Mouse (Mus musculus): ENCODE data around the gene Slc22a14. TPM values are rescaled to one million over a fixed set of nuclear protein-coding genes. Genes with fewer than 3 reads are reported as not detected.
"Not testable (repeated sequence)": the region's sequence is repeated elsewhere in the genome, so short reads cannot be mapped to it uniquely, and the experiment has no call there.

Gene Slc22a14
- total RNA-seq, 1 experiment from 2014 or later: not detected

DNA sequence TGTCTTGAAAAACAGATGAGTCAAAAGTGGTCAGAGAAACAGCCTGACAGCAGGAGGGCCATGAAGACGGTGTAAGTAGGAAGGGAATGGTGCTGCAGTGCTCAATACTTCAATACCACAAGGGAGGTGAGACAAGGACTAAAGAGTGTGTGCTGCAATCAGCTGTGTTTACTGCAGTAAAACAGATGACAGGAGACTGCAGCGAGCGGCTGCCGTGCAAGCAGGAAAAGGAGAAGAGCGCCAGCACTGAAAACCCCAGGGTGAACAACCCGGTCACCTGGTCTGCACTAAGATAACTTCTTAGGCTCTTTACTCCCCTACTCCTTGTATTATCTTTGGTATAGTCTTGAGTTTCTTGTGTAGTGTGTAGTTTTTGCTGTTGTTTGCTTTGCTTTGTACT lies 97.2 kb downstream of the Slc22a14 start:
- no peak for ATAC-seq (replicated peaks; ENCODE audit: low read depth, poor library complexity, severe bottlenecking)

DNA sequence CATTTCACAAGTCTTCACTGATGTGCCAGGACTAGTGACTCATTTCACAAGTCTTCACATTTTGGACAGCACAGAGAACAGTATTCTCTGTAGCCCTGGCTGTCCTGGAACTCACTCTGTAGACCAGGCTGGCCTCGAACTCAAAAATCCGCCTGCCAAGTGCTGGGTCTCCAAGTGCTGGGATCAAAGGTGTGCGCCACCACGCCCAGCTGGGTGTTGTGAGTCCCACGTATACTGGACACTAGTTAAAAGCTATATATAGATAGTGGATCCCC lies 99.3 kb downstream of the Slc22a14 start:
- ATAC-seq (replicated peaks; ENCODE audit: low read depth, poor library complexity, severe bottlenecking): not testable (repeated sequence)

DNA sequence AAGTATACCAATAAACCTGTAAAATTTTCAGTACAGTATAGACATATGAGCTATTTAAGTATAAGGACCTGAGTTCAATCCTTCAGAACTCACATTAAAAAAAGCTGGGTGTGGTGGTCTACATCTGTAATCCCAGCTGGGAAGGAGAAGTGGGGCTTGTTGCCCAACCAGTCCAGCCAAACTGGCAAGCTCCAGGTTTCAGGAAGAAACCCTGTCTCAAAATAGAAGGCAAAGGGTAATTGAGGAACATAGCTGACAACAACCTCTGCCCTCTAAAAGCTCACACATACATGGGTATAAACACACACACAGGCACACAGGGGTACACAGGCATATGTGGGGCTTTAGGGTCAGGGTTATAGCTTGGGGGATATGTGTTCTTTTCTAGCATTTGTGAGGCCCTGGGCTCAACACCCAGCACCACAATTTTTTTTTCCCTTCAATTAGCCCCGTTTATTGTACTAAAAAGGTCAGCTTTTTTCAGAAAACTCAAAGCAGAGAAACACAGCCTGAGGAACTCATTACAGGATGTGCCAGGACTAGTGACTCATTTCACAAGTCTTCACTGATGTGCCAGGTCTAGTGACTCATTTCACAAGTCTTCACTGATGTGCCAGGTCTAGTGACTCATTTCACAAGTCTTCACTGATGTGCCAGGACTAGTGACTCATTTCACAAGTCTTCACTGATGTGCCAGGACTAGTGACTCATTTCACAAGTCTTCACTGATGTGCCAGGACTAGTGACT lies 99.8 kb downstream of the Slc22a14 start:
- ATAC-seq (replicated peaks; ENCODE audit: low read depth, poor library complexity, severe bottlenecking): not testable (repeated sequence)

DNA sequence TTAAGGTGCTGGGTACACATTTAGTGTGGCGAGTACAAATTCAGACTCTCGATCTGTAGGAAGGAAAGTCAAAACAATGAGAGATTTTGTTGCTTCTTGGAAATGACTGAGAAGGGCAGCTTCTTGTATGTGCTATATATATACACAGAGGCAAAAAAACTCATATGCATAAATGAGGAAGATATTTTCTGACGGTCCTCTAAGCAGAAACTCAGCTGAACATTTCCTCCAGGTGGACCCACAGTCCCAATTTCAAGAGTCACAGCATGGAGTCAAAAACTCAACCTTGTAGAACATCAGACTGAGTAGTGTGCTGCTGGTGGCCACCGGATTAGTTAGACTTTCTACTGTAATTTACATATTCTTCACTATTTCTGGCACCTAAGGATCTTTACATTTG lies 102.3 kb downstream of the Slc22a14 start:
- no peak for ATAC-seq (replicated peaks; ENCODE audit: low read depth, poor library complexity, severe bottlenecking)

DNA sequence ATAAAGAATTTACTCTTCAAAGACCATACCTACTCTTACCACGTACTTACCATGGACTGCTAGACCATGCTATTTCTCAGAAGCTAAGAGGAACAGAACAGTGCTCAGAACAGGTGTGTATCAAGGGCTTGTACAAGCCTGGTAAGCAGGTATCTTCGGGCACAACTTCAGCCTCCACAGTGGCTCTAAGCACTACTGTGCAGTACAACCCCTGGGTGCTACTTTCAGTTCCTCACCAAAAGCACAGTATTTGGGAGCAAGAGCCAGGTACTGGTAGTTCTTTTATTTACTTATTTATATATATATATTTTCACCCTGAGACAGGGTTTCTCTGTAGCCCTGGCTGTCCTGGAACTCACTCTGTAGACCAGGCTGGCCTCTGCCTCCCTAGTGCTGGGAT lies 104.5 kb downstream of the Slc22a14 start:
- ATAC-seq (replicated peaks; ENCODE audit: low read depth, poor library complexity, severe bottlenecking): no peak

DNA sequence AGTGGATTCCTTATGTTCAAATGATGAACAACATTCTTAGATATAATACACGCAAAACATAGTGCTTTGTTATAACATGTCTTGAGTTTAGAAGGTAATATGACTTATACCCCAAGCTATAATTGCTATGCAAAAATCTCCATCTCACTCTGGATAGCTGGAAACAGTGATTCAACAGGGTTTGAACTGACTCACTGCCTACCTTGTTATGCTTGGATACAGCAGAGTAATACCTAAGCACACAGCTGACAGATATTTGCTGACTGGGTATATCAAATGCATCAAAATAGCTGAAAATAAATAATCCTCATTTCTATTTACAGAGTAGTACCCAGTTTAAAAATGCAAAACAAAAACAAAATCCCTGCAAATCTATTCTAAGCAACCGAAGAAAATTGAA lies 106.6 kb downstream of the Slc22a14 start:
- no peak for ATAC-seq (replicated peaks; ENCODE audit: low read depth, poor library complexity, severe bottlenecking)

DNA sequence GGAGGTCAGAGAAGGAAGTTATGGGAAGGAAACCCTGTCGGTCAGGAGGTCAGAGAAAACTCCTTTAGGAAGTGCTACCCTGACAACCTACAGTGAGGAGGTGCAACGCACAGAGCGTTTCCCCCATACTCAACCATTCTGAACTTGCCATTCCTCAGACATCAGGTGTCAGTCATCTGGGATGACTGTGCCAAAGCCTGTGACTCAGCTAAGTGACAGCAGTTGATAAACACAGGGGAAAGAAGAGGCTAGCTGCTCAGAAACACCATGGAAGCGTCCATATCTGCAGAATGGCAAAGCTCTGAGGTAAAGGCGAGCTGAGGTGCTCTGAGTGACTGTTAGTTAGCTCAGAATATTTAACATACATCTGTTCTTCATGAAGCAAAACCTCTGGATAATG lies 107.2 kb downstream of the Slc22a14 start:
- ATAC-seq (replicated peaks; ENCODE audit: low read depth, poor library complexity, severe bottlenecking): no peak

DNA sequence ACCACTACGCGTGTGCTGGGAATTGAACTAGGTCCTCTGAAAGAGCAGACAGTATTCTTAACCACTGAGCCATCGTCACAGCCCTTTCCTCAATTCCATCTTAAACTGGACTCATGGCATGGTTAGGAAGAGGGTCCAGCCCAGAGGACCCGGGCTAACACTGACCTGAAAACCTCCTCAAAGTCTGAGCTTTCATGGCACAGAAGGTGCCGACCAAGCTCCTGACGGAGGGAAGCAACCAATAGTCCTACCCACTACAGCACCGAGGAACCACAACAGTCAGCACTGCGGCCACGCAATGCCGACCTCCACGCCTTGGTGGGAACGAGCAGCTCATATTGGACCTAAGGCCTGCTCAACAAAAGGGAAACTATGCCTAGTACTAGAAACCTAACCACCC lies 109.2 kb downstream of the Slc22a14 start:
- no peak for ATAC-seq (replicated peaks; ENCODE audit: low read depth, poor library complexity, severe bottlenecking)

DNA sequence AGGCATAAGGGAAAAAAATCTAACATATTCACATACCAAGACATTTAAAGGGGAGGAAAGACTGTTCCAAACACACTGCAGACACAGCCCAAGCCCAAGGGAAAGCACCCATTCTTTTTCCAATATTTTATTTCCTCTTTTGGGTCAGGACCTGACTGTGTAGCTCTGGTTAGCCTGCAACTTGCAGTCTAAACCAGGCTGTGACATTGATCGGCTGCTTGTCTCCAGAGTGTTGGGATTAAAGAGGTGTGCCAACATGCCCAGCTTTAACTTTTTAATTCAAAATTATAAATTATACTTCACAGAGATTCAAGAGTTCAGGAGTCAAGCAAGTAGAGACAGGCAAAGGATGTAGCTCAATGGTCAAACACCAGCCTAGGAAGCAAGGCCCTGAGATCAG lies 110.3 kb downstream of the Slc22a14 start:
- no peak for ATAC-seq (replicated peaks; ENCODE audit: low read depth, poor library complexity, severe bottlenecking)

DNA sequence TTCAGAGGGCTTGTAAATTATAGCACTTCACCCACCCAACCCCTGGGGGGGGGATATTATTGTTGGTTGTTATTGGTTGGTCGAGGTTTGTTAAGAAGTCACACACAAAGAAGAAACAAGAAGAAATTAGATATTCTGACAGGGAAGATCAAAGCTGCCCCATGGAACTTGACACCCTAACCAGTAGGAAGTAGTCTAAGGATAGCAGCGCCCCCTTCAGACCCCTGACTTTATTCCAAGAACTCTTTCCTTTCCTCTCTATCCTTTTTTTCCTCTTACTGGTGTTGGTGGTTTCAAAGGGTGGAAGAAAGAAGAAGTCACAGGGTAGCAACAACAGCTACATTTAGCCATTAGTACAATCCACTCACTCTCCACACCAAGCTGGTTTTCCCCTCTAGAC lies 111.2 kb downstream of the Slc22a14 start:
- ATAC-seq (replicated peaks; ENCODE audit: low read depth, poor library complexity, severe bottlenecking): no peak

DNA sequence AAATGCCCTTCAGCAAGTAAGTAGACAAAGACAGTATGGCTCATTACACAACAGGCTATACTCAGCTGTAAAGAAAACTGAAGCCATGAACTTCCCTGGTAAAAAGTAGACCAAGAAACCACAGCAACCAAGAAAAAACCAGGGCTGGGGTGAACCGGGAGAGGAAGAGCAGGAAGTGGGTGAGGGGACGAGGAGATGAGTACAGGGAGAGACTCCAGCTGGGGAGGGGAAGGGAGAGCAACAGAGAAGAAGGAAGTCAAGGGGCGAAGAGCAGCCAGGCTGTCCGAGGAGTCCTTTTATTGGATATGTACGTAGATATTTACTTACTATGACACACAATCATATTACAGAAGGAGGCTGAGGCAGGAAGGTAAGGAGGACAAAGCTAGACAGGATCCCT lies 117.4 kb downstream of the Slc22a14 start:
- ATAC-seq (replicated peaks; ENCODE audit: low read depth, poor library complexity, severe bottlenecking): peak; percentile 84

DNA sequence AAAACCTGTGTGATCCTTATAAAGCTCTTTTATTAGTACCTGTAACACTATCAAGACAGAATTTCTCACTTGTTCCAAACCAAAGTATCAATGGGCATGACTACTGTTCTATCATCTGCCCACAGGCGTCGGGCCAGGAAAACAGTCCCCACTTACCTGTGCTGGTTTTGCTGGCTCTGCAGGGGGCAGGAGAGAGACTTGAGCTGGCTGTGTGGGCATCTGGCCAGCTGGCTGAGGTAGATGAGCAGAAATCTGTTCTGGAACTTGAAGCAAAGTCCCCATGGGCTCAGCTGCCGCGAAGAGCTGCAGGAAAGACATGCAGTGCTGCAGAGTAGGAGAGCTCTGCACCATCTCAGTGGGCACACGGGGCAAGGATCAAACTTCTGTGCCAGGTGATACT lies 118.5 kb downstream of the Slc22a14 start:
- no peak for ATAC-seq (replicated peaks; ENCODE audit: low read depth, poor library complexity, severe bottlenecking)

DNA sequence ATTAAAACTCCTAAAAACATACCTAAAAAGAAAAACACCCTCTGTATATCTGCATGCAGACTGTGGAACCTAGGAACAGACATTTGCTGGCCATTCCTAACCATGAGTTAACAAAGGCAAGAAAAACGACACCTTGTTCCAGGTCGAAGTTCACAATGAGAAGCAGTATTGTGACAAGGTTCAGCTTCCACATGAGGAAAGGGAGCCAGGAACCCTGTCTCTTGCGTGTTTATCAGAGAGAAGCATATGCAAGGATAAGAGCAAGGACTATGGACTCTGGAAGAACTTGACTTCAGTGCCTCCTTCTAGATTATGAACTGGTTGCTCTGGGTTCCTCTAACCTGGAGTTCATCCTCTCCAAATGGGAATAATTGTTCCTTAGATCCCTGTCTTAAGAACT lies 121.4 kb downstream of the Slc22a14 start:
- ATAC-seq (replicated peaks; ENCODE audit: low read depth, poor library complexity, severe bottlenecking): no peak

DNA sequence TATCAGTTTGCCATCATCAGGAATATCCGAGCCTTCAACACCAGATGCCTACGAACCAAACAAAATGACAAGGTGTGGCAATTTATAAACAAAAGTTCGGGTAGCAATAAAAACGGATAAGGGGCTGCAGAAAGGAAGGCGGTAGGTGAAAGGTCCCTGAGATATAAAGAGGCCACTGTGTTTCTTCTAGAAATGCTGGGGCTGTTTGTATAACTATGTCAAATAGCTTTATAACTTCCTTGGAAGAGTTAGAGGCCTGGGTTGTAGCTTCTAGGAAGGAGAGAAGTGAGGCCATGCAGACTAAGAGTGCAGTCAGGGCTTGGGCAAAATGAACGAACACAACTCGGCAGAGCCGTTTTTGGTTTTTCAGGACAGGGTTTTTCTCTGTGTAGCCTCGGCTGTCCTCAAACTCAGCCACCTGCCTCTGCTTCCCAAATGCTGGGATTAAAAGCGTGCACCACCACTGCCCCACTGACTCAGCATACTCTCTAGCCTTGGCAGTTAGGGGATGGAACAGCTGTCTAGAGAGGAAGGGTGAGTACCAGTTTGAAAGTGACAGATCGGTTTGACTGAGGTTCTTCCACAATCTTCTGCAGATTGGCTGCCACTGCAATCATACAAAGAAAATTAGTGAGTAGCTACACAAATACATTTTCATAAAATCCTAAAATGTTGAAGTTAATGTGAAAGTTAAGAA lies 124.0 kb downstream of the Slc22a14 start:
- no peak for ATAC-seq (replicated peaks; ENCODE audit: low read depth, poor library complexity, severe bottlenecking)

DNA sequence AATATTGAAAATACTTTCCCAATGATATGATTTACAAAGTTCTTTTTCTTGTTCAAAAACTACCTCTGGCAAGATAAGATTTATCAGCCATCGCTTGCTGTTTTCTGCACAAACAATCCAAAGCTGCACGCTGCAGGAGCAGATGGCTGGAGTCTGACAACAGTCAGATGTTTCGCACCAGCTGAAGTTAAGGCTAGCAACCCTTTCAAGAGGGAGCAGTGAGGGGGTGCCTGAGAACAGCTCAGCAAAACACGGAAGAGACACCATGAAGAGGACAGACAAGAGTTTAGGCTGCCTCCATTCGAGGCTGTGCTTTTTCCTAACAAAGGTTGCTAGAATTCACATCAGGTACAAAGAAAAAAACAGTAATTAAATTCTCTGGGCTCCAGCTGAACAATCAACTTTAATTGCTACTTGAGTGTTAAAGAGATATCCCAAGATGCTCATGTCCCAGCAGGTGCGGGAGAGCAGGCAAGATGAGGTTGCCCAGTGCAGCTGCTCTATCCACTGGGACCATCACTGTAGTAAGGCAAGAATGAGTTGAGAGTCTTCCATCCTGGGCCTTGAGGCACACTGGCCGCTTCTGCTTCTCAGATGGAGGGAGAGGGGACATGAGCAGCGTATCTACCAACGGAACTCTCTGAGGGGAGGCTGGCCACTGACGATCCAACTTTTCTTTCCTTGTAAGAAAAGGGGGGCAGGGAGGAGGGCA lies 124.9 kb downstream of the Slc22a14 start:
- no peak for ATAC-seq (replicated peaks; ENCODE audit: low read depth, poor library complexity, severe bottlenecking)

DNA sequence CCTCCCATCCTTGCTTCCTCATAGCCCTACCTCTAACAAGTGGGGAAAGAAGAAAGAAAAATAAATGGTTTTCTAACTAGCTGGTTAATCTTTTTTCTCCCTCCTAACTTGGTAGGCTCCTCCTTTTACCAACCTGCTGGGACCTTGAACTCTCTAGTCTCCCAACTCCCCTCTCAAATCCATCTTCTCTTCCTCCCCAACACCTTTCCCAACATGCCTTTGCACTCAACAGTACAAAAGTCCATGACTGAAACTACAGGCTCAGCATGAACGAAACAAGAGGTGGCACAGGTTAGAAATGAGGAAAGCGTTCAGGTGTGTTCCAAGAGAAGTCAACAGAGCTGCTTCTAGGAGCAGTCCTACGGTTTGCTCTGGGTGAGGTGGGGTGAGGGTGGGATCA lies 126.1 kb downstream of the Slc22a14 start:
- ATAC-seq (replicated peaks; ENCODE audit: low read depth, poor library complexity, severe bottlenecking): no peak

DNA sequence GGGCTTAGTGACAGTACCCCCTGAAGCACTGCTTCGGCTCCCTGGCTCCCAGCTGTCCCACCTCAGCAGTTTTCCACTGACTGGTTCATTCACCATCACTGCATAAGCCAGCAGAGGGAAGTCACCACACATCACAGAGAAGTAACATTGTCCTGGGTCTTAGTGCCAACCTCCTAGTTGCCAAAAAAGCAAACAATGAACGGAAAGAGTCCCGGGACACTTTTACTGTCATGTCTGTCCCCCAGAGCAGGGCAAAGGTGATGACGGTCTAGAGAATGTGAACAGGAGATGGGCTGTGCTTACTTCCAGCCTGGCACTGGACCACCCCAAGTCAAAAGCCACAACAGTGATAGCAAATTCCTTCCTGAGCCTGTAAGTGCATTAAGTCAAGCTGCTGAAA lies 126.6 kb downstream of the Slc22a14 start:
- ATAC-seq (replicated peaks; ENCODE audit: low read depth, poor library complexity, severe bottlenecking): no peak

DNA sequence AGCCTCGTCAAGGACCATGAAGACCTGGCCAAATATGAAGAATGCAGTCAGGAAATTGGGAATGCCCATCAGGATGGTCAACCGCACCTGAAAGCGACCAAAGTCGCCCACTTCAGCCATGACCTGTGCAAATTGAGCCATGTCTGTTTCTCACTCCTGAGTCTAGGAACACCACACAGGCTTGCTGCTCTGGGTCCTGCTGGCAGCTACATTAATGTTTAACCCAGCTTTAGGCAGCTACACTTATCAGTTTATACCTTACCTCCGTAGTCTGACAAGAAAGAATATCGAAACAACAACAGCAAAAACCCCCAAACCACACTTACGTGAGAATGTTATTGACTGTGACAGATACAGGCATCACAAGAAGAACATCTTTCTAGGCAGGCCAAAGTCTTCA lies 133.8 kb downstream of the Slc22a14 start:
- no peak for ATAC-seq (replicated peaks; ENCODE audit: low read depth, poor library complexity, severe bottlenecking)

DNA sequence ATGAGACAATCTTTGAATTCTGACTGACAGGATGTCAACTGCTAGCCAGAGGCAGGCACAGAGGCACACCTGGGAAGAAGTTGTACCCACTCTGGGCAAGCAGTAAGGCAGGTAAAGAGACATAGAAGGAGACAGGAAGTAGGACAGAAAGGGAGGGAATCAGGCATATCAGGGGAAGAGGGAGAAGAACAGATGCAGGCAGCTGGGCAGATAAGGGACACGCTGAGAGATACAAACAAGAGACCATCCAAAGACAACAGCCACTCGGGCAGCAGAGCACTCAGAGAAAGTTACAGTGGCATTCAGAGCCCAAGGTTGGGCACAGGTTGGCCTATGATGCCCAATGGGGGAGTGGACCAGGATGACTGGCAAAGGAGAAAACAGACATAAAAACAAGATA lies 134.5 kb downstream of the Slc22a14 start:
- no peak for ATAC-seq (replicated peaks; ENCODE audit: low read depth, poor library complexity, severe bottlenecking)

DNA sequence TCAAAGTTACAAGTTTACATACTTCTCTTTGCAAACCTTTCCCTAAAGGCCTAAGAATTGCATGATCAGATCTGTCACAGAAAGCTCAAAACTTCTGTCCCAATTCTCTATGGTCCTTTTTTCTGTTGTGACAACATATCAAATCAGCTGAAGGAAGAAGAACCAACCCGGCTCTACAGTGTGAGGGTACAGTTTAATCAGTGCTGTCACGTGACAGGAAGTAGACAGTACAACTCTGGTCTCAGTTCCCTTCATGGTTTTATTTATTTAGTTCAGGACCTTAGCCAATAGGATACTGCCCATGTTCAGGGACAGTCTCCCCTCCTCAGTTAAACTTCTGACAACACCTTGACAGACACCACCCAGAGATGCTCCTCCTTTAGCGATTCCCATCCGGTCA lies 145.1 kb downstream of the Slc22a14 start:
- ATAC-seq (replicated peaks; ENCODE audit: low read depth, poor library complexity, severe bottlenecking): no peak

DNA sequence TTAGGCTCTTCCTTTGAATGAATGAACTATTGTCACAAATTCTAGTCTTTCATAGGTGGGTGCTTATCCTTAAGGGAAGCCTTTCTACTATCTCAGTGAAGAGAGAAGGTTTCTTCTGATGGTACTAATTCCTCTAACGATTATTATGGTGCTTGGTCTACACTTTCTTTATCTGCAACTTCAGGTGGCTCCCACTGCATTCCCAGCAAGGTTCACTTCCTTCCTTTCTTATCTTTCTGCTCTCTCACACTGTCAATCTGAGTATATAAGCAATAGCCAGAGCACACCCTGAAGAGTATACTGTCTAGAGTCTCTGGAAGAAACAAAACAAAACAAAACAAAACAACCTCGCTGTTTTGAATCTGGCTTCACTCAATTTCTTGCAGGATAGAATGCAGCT lies 145.7 kb downstream of the Slc22a14 start:
- ATAC-seq (replicated peaks; ENCODE audit: low read depth, poor library complexity, severe bottlenecking): no peak

DNA sequence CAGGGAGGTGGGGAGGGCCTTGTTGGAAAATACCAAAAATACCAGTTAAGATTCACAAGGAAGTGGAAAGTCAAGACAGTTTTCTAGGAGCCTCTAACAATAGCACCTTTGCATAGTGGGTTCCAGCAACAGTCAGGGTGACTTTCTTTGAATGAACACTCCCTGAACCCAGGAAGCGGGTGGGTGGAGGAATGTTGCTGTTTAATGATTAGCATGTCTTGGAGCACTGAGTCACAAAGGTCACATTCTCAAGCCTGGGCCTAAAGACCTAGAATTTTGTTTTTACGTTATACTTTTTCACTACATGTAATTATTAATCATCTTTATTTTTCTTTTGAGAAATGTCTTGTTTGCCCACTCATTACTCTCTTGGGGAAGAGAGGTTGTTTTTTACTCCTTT lies 150.0 kb downstream of the Slc22a14 start:
- ATAC-seq (replicated peaks; ENCODE audit: low read depth, poor library complexity, severe bottlenecking): not testable (repeated sequence)

Measured in common myeloid progenitor, adult 5-6 weeks (primary cell).